Mouse (Mus musculus) thymus, adult 2 months (tissue): ENCODE measurements around the gene Syt1.

Source experiments
- CTCF ChIP-seq: fragments of 200-500 bp; IDR thresholded peaks from 2 replicates; pipeline ENCODE4 v1.5.1; 2012; ENCODE audit warnings: mild to moderate bottlenecking, control low read depth, low read length, moderate library complexity, borderline replicate concordance; ENCODE audit not compliant: control insufficient read depth, poor library complexity, insufficient read depth; ENCODE audit errors: extremely low read depth
- POLR2A ChIP-seq: fragments of 200-500 bp; IDR thresholded peaks from 2 replicates; pipeline ENCODE4 v1.6.1; 2012; ENCODE audit warnings: mild to moderate bottlenecking, low read length, control low read depth, moderate library complexity; ENCODE audit not compliant: control insufficient read depth, poor library complexity, insufficient read depth; ENCODE audit errors: extremely low read depth

DNA sequence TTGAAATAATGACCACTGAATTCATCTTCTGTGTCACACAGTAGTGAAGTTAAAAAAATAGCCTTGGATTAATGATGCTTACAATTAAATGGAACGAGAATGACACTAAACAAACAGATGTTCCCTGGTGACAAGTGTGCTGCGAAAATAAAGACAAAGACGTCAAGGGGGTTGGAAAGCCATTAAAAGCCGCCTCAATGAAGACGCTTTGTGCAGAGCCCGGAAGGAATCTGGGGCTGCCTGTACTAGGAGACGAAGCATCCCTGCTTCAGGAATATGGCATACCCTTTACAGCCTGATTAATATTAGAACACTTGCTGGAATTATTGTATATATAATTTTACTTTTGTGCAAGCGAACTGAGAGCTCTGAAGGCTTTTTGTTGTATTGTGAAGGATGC is 234.0 kb downstream of the Syt1 start:
- TF ChIP-seq CTCF (no peak), POLR2A (no peak)
